27 mouse cellular contexts compared by ENCODE assay signal in the genomic region with DNA sequence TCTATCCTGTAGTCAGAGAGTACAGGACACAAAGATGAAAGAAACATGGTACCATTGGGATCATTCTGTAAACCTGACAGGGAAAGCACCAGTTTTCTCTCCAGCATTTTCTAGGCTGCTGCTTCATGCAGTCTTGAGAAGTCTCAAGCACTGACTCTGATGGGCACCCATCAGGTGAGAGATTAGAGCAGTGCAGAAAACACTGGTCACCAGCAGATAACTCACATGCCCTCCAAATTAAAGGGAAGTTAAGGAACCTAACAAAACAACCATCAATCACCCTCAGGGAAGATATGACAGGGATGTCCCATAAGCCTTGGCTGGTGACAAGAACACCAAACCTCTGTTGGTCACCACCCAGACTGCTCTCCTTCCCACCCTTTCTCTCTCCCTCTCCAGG.
"Had no signal": no experiment of that assay in that cellular context is flagged by ENCODE, and none has a peak within 500 bp of the region (broad histone marks: within the 10 kb centered on the region; RNA-seq: fewer than 3 reads in every experiment).

No protein-coding gene starts in this region.

- ATAC-seq: forebrain, embryonic 13.5 days; forebrain, embryonic 14.5 days; forebrain, embryonic 15.5 days; forebrain, embryonic 16.5 days; forebrain, postnatal 0 days had no signal

- H3K27me3 ChIP-seq: embryonic facial prominence, embryonic 12.5 days; embryonic facial prominence, embryonic 13.5 days; embryonic facial prominence, embryonic 15.5 days; forebrain, embryonic 12.5 days; forebrain, embryonic 13.5 days; forebrain, embryonic 15.5 days had no signal

- H3K36me3 ChIP-seq: embryonic facial prominence, embryonic 10.5 days; embryonic facial prominence, embryonic 12.5 days; embryonic facial prominence, embryonic 13.5 days; embryonic facial prominence, embryonic 15.5 days; forebrain, embryonic 10.5 days; forebrain, embryonic 12.5 days; forebrain, embryonic 15.5 days had no signal

- H3K4me1 ChIP-seq: embryonic facial prominence, embryonic 10.5 days; embryonic facial prominence, embryonic 12.5 days; embryonic facial prominence, embryonic 13.5 days; embryonic facial prominence, embryonic 15.5 days; forebrain, embryonic 10.5 days; forebrain, embryonic 12.5 days; forebrain, embryonic 13.5 days; forebrain, embryonic 15.5 days had no signal

- H3K4me3 ChIP-seq: embryonic facial prominence, embryonic 10.5 days; embryonic facial prominence, embryonic 12.5 days; embryonic facial prominence, embryonic 13.5 days; embryonic facial prominence, embryonic 15.5 days; erythroblast, embryonic 14.5 days; forebrain, embryonic 10.5 days; forebrain, embryonic 12.5 days; forebrain, embryonic 13.5 days; forebrain, embryonic 15.5 days; gastrocnemius, adult 2 months; heart, adult 2 months had no signal

- H3K27ac ChIP-seq: embryonic facial prominence, embryonic 10.5 days; embryonic facial prominence, embryonic 12.5 days; embryonic facial prominence, embryonic 13.5 days; embryonic facial prominence, embryonic 15.5 days; forebrain, embryonic 10.5 days; forebrain, embryonic 12.5 days; forebrain, embryonic 13.5 days; forebrain, embryonic 15.5 days; gastrocnemius, adult 2 months; heart, adult 2 months had no signal

- H3K9ac ChIP-seq: embryonic facial prominence, embryonic 12.5 days; embryonic facial prominence, embryonic 13.5 days; embryonic facial prominence, embryonic 15.5 days; forebrain, embryonic 12.5 days; forebrain, embryonic 13.5 days; forebrain, embryonic 15.5 days; forebrain, postnatal 0 days had no signal

- H3K9me3 ChIP-seq: embryonic facial prominence, embryonic 10.5 days; embryonic facial prominence, embryonic 12.5 days; embryonic facial prominence, embryonic 13.5 days; embryonic facial prominence, embryonic 15.5 days; forebrain, embryonic 10.5 days; forebrain, embryonic 12.5 days; forebrain, embryonic 13.5 days; forebrain, embryonic 15.5 days had no signal

- DNase-seq: cerebellum, adult 9-10 months; cerebellum, adult 9-11 months; cerebellum, postnatal 10 days; cerebellum, postnatal 14 days; cerebellum, postnatal 25 days; cerebellum, postnatal 36 days; embryo, embryonic 11 days; forebrain, postnatal 0 days; gastrocnemius, adult 2 months; gastrocnemius, postnatal 10 days; gastrocnemius, postnatal 14 days; gastrocnemius, postnatal 25 days; gastrocnemius, postnatal 36 days; heart, adult 11 months; heart, adult 18-20 months; heart, adult 2 months had no signal

- H3K4me2 ChIP-seq: embryonic facial prominence, embryonic 12.5 days; embryonic facial prominence, embryonic 13.5 days; embryonic facial prominence, embryonic 15.5 days; forebrain, embryonic 12.5 days; forebrain, embryonic 13.5 days; forebrain, embryonic 15.5 days had no signal
